Mouse (Mus musculus) thymus, adult 2 months (tissue): ENCODE data around the gene Cdk12.

Experiments
- CTCF ChIP-seq: fragments of 200-500 bp; IDR thresholded peaks from 2 replicates; pipeline ENCODE4 v1.5.1; 2012; ENCODE audit warnings: mild to moderate bottlenecking, control low read depth, low read length, moderate library complexity, borderline replicate concordance; ENCODE audit not compliant: control insufficient read depth, poor library complexity, insufficient read depth; ENCODE audit errors: extremely low read depth
- POLR2A ChIP-seq: fragments of 200-500 bp; IDR thresholded peaks from 2 replicates; pipeline ENCODE4 v1.6.1; 2012; ENCODE audit warnings: mild to moderate bottlenecking, low read length, control low read depth, moderate library complexity; ENCODE audit not compliant: control insufficient read depth, poor library complexity, insufficient read depth; ENCODE audit errors: extremely low read depth

- TF ChIP-seq CTCF (no peak), POLR2A (no peak)
Measured at GRCm38 (mm10) chr11:98323933-98324332, 121.1 kb downstream of the Cdk12 start.
